In genomic region chr2:66346181-66346580, GRCm38 (mm10) we compare ENCODE assay signal across 12 mouse cellular contexts.
DNase-seq lines count a peak whose midpoint lies in the region.
"Had no signal": no experiment of that assay in that cellular context is flagged by ENCODE, and none has a peak within 500 bp of the region (broad histone marks: within the 10 kb centered on the region; RNA-seq: fewer than 3 reads in every experiment).

No protein-coding gene starts in this region.

- DNase-seq in left cerebral cortex, adult 11 months (ENCODE audit: low spot score), result peak; percentile 22
- DNase-seq in left cerebral cortex, postnatal 10 days (ENCODE audit: extremely low spot score in 1 of 2, low spot score in 2 of 2), result no peak
- peak; percentile 76 for DNase-seq in brain, adult 2 months (ENCODE audit: low read depth, low spot score)
- peak; percentile 77 for DNase-seq in telencephalon, adult 2 months (ENCODE audit: low read depth, low spot score)
- no peak for DNase-seq in ovary, postnatal 36 days (ENCODE audit: low spot score)
- DNase-seq: adrenal gland, adult 2 months; adrenal gland, postnatal 10 days; adrenal gland, postnatal 25 days; cerebellum, adult 11-12 months; cerebellum, postnatal 10 days; cerebellum, postnatal 25 days; forebrain, postnatal 0 days had no signal

- intact Hi-C loops in left cerebral cortex, postnatal 10 days (cut with DNase I), result no loop called here

Comparison
In these comparisons a context has a peak if more than half of its experiments do, and no peak if none do; other contexts are left out.
1. DNase-seq: peak in left cerebral cortex, adult 11 months (single experiment), brain, adult 2 months (single experiment) and telencephalon, adult 2 months (single experiment); none in left cerebral cortex, postnatal 10 days (0 of 2) and ovary, postnatal 36 days (single experiment).